Mouse (Mus musculus) forebrain, embryonic 11.5 days (tissue): ENCODE measurements around the gene Rnf187. TPM values are rescaled to one million over a fixed set of nuclear protein-coding genes. Genes with fewer than 3 reads are reported as not detected.
"Not testable (repeated sequence)": the region's sequence is repeated elsewhere in the genome, so short reads cannot be mapped to it uniquely, and the experiment has no call there.

Experiments
- ATAC-seq: fragments of 200-750 bp; cut with Nextera tagmentation; replicated peaks from 2 replicates; pipeline ENCODE4 v1.8.0; 2017; ENCODE audit warnings: moderate TSS enrichment; ENCODE audit not compliant: low FRiP score
- DNase-seq: peaks from one replicate; pipeline ENCODE4 v3.0.0-alpha.2; 2017; ENCODE audit warnings: low spot score
- H3K27ac ChIP-seq: fragments of 300-500 bp; sonication (generic); 2 replicates; pipeline ENCODE4 v1.5.1; 2014; ENCODE audit warnings: low read depth, low read length
- H3K27me3 ChIP-seq: fragments of 300-500 bp; sonication (generic); 2 replicates; pipeline ENCODE4 v1.6.1; 2014; ENCODE audit warnings: mild to moderate bottlenecking, low read length, mixed read lengths; ENCODE audit not compliant: control insufficient read depth, insufficient read depth
- H3K36me3 ChIP-seq: fragments of 300-500 bp; sonication (generic); 2 replicates; pipeline ENCODE4 v1.6.1; 2014; ENCODE audit warnings: mild to moderate bottlenecking, low read length, moderate library complexity, mixed read lengths; ENCODE audit not compliant: control insufficient read depth, insufficient read depth
- H3K4me1 ChIP-seq: fragments of 300-500 bp; sonication (generic); replicated peaks from 2 replicates; pipeline ENCODE4 v1.6.1; 2014; ENCODE audit warnings: low read length, mixed read lengths; ENCODE audit not compliant: control insufficient read depth, insufficient read depth
- H3K4me2 ChIP-seq: fragments of 300-500 bp; sonication (generic); 2 replicates; pipeline ENCODE4 v1.6.1; 2014; ENCODE audit warnings: low read depth, mild to moderate bottlenecking, low read length, moderate library complexity, mixed read lengths; ENCODE audit not compliant: severe bottlenecking
- H3K4me3 ChIP-seq: fragments of 300-500 bp; sonication (generic); 2 replicates; pipeline ENCODE4 v1.5.1; 2014; ENCODE audit warnings: low read depth, low read length
- H3K9ac ChIP-seq: fragments of 300-500 bp; sonication (generic); 2 replicates; pipeline ENCODE4 v1.6.1; 2014; ENCODE audit warnings: low read length
- H3K9me3 ChIP-seq: fragments of 300-500 bp; sonication (generic); 2 replicates; pipeline ENCODE4 v1.6.1; 2016; ENCODE audit warnings: low read length, mixed read lengths; ENCODE audit not compliant: control insufficient read depth
- WGBS: fragments of 180-500 bp; shearing (Covaris S2); extraction: QIAGEN DNeasy Blood & Tissue Kit; methylation state at CpG from one replicate; pipeline ENCODE4 v1.1.7; 2014; 5-methylcytosine and 5-hydroxymethylcytosine counted together
- polyA plus RNA-seq: library from polyadenylated mRNA; unstranded; fragments of >200 nt; fragmentation: Nextera tagmentation; extraction: Ambion mirVana; gene quantifications from 2 replicates; pipeline ENCODE4 v1.2.1, GENCODE M21; 2014

Gene Rnf187
- polyA plus RNA-seq, 1 experiment from 2014 or later: 386 TPM

DNA sequence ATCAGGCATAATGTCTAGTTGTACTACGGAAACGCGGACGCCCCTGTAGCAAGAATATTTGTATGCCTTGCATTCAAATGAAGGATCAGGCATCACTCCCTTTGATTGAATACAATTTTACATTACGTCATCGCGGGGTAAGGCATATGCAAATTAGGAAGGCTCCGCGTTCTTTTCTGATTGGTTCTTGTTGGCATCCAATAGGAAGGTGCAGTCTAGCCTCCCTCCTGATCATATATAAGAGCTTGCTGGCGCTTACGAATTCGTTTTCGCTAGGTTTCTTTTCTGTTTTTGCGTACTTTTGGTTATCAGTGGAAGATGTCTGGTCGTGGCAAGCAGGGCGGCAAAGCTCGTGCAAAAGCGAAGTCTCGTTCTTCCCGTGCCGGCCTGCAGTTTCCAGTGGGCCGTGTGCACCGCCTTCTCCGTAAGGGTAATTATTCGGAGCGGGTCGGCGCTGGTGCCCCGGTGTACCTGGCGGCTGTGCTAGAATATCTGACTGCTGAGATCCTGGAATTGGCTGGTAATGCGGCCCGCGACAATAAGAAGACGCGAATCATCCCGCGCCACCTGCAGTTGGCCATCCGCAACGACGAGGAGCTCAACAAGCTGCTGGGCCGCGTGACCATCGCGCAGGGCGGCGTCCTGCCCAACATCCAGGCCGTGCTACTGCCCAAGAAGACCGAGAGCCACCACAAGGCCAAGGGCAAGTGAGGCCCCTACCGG, 15.9 kb upstream of the Rnf187 start, which contains the start of the genes Hist3h2a and Trim17:
TSS of gene Hist3h2a (plus strand) at position 266 of the 723 bp plus-strand sequence.
TSS of gene Trim17 (plus strand) at position 266 of the 723 bp plus-strand sequence.
- WGBS: under 1% methylated on average over 49 of the region's 49 CpGs
- Histone ChIP-seq H3K4me1 (peaks cover 12% of the 10 kb centered on the region; the same call in 1 of the 2 replicates), H3K27ac (peak within 1 kb of the TSS; percentile 97), H3K9me3 (no peaks in the 10 kb centered on the region), H3K36me3 (no peaks in the 10 kb centered on the region; the same call in 1 of the 2 replicates), H3K27me3 (no peaks in the 10 kb centered on the region), H3K9ac (peak within 1 kb of the TSS; percentile 97), H3K4me2 (peak within 1 kb of the TSS; percentile 94), H3K4me3 (peak within 1 kb of the TSS; percentile 82)
- DNase-seq: peak; percentile 90
- ATAC-seq: peak; percentile 91

DNA sequence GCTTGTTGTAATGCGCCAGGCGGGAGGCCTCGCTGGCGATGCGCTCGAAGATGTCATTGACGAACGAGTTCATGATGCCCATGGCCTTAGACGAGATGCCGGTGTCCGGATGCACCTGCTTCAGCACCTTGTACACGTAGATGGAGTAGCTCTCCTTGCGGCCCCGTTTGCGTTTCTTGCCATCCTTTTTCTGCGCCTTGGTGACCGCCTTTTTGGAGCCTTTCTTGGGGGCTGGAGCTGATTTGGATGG, 15.4 kb upstream of the Rnf187 start:
- not testable (repeated sequence) for H3K4me1 ChIP-seq, ATAC-seq, H3K36me3 ChIP-seq, H3K9me3 ChIP-seq, H3K27me3 ChIP-seq, DNase-seq
- H3K27ac ChIP-seq: peak overlapping the region; percentile 97
- H3K4me3 ChIP-seq: peak overlapping the region; percentile 82
- 1% methylated on average over 17 of the region's 17 CpGs for WGBS
- peak overlapping the region; percentile 94 for H3K4me2 ChIP-seq
- peak overlapping the region; percentile 90 for H3K9ac ChIP-seq

DNA sequence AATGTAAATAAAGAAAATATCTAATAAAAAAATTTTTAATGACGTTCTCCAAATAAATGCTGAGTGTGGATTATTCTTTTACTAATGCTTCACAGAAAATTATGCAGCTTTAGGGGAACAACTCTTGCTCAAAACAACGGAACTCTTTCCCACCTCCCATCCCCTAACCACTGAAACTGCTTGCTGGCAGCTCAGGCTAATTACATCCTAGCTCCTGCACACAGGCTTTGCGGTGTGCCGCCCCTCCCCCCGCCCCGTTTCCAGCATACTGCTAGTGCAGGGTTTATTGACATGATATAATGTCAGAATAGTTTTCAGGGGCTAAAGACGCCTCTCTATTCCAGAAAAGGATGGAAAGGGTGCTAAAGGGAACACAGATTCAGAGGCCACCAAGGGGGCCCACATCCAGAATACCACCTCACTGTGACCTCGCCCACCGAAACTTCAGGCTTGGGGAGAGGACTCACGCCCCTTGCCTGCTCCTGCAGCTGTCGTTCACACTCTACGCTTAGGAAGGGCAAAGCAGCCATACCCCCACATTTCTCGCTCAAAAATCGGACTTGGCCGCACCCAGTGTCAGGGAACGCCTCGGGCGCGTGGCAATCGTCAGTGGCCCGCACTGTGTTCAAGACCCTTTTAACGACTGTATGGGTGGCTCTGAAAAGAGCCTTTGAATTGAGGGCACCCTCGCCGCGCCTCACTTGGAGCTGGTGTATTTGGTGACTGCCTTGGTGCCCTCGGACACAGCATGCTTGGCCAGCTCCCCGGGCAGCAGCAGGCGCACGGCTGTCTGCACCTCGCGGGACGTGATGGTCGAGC, 14.8 kb upstream of the Rnf187 start:
- peak overlapping the region; percentile 94 for H3K4me2 ChIP-seq
- no peaks in the 10 kb centered on the region for H3K27me3 ChIP-seq
- H3K9ac ChIP-seq: peak overlapping the region; percentile 90
- no peaks in the 10 kb centered on the region; the same call in 1 of the 2 replicates for H3K36me3 ChIP-seq
- peak; percentile 84 for DNase-seq
- no peaks in the 10 kb centered on the region for H3K9me3 ChIP-seq
- peak overlapping the region; percentile 97 for H3K27ac ChIP-seq
- H3K4me3 ChIP-seq: peak overlapping the region; percentile 82
- WGBS: 2% methylated on average over 33 of the region's 33 CpGs
- peaks cover 7% of the 10 kb centered on the region; the same call in 1 of the 2 replicates for H3K4me1 ChIP-seq
- ATAC-seq: peak; percentile 8

DNA sequence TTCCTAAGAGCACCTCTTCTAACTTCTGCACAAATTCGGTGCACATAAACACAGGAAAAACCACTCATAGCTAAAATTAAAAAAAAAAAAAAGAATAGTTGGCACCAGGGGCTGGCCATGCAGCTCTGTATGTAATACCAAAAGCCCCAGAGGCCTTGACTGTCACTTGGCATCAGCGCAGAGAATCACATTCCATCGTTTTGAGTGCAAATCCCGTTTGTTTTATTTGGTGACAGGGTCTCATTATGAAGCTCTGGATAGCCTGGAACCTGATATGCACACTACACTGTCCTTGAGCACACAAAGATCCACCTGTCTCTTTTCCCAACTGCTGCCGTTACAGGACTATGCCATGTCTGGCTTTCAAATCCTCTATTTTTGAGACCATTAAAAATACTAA, 12.5 kb upstream of the Rnf187 start:
- no peak overlapping the region for H3K4me3 ChIP-seq
- ATAC-seq (no peak), DNase-seq (no peak)
- no peaks in the 10 kb centered on the region for H3K27me3 ChIP-seq
- H3K36me3 ChIP-seq: no peaks in the 10 kb centered on the region
- H3K27ac ChIP-seq: no peak overlapping the region
- H3K4me2 ChIP-seq: no peak overlapping the region
- 75% methylated on average over 5 of the region's 5 CpGs for WGBS
- H3K9ac ChIP-seq: no peak overlapping the region; the same call in 1 of the 2 replicates
- H3K9me3 ChIP-seq: no peaks in the 10 kb centered on the region
- H3K4me1 ChIP-seq: peaks cover 4% of the 10 kb centered on the region; the same call in 1 of the 2 replicates

DNA sequence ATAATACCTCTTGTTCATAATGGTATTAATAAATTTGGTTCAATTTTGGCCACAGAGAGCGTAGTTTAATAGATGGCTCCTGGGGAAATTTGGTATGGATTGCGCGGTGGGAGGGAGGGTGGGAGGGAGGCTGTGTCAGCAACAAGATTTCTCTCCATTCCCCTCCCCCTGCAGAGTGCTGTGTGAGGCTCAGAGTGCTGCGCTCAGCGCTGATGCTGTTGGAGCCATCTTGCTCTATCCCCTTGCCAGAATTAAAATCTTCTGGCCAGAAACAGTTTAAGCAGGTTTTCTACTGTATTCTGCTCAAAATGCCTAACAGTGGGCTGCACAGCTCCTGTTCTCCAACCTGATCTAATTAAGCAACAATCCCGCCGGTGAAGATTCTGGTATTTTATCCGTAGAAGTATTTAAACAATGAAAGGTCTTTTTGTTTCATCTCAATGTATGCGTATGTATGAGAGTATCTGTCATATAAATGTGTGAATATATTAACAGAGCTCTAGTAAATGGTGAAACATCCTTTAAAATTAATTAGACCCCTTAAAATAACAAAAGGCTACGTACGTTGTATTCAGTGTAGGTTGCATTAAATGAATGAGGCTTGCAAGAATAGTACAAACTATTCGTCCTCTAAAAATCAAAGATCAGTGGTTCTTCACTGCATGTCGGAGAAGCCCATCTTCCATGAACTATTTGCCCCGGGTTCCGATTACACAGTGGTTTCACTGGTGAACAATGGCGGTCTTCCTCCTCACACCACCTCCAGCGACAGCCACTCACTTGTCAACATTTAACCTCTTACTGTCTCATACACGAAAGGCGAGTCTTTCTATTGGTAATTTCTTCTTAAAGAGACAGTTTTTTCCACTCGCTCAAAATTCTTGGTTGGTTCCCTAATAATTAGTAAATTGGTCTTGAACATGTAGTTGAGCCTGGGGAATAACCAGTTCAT, 11.0 kb upstream of the Rnf187 start:
- Histone ChIP-seq H3K27ac (peak overlapping the region; percentile 96), H3K27me3 (no peaks in the 10 kb centered on the region), H3K9me3 (no peaks in the 10 kb centered on the region), H3K4me1 (peaks cover 4% of the 10 kb centered on the region; the same call in 1 of the 2 replicates), H3K9ac (peak overlapping the region; percentile 87), H3K36me3 (no peaks in the 10 kb centered on the region), H3K4me2 (peak overlapping the region; percentile 62), H3K4me3 (peak overlapping the region; percentile 55)
- DNase-seq: peak; percentile 80
- WGBS: 2% methylated on average over 20 of the region's 20 CpGs
- ATAC-seq: peak; percentile 57

DNA sequence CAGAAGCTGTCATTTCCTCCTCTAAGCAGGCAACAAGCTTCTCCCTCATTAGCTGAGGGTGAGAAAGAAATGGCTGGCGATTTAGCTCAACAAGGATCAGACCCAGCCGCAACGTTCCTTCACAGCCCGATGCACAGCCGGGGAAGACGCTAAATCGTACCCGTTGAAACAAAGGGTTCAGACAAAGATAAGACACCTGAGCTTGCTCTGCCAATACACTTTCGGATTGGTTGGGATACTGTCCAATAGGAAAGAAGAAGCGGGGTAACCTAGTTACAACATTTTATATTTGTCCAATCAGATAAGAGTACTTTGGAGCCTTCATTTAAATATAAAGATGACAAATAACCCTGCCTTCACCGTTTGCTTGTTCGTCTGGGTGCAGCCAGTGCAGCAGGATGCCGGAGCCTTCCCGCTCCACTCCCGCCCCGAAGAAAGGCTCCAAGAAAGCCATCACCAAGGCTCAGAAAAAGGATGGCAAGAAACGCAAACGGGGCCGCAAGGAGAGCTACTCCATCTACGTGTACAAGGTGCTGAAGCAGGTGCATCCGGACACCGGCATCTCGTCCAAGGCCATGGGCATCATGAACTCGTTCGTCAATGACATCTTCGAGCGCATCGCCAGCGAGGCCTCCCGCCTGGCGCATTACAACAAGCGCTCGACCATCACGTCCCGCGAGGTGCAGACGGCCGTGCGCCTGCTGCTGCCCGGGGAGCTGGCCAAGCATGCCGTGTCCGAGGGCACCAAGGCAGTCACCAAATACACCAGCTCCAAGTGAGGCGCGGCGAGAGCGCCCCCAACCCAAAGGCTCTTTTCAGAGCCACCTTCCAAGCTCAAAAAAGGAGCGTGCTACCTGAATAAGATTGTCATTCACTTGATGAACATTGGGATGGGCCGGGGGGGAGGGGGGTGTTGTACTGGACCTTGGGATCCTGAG, 10.1 kb upstream of the Rnf187 start, which contains the start of gene Hist3h2ba:
TSS of gene Hist3h2ba (plus strand) at position 379 of the 938 bp plus-strand sequence.
- WGBS: under 1% methylated on average over 44 of the region's 48 CpGs

DNA sequence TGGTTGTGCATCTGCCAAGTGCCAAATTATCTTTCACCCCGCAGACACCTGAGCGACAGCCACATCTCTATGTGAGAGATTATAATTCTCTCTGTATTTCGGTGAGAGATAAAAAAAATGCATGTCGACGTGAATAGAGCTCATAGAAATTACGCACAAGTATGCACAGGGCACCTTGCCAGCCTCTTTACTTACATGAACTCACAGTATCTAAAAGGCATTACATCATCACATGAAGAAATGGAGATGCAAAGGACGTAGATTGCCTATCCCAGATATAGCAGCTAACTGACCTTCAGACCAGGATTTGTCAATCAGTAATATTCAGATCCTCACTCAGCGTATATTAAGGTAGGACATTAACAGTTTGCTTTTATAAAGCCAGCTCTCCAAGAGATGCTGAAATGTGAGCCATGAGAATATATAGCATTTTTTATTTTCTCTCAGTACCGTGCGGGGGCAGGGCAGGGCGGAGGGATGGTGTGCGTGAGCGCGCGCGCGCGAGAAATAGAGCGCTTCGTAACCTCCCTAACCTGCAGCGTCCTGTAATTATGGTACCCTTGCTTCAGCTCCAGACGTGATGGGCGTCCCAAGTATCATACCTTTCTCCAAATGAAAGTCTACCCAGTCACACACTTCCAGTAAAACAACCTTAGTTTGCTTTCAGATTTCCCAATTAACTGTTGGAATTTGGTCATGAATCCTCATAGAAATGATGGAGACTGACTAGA, 9.2 kb upstream of the Rnf187 start:
- peaks cover 4% of the 10 kb centered on the region; the same call in 1 of the 2 replicates for H3K4me1 ChIP-seq
- peak overlapping the region; percentile 67 for H3K4me2 ChIP-seq
- H3K27me3 ChIP-seq: no peaks in the 10 kb centered on the region
- 0 out of 2 replicates have a peak, but pooled peaks have one; percentile 52 for ATAC-seq
- peak overlapping the region; percentile 55 for H3K4me3 ChIP-seq
- peak overlapping the region; percentile 96 for H3K27ac ChIP-seq
- no peak for DNase-seq
- no peaks in the 10 kb centered on the region for H3K9me3 ChIP-seq
- peak overlapping the region; percentile 74 for H3K9ac ChIP-seq
- no peaks in the 10 kb centered on the region for H3K36me3 ChIP-seq
- WGBS: 18% methylated on average over 23 of the region's 23 CpGs

More for the DNA sequence above, 10.1 kb upstream of the Rnf187 start, which contains the start of gene Hist3h2ba:
- ATAC-seq (peak; percentile 92), DNase-seq (peak; percentile 83)
- H3K4me2 ChIP-seq: peak within 1 kb of the TSS; percentile 67
- H3K27me3 ChIP-seq: no peaks in the 10 kb centered on the region
- peak within 1 kb of the TSS; percentile 55 for H3K4me3 ChIP-seq
- H3K9me3 ChIP-seq: no peaks in the 10 kb centered on the region
- H3K4me1 ChIP-seq: peaks cover 4% of the 10 kb centered on the region; the same call in 1 of the 2 replicates
- peak within 1 kb of the TSS; percentile 96 for H3K27ac ChIP-seq
- H3K9ac ChIP-seq: peak within 1 kb of the TSS; percentile 87
- H3K36me3 ChIP-seq: no peaks in the 10 kb centered on the region
